In the genomic region with DNA sequence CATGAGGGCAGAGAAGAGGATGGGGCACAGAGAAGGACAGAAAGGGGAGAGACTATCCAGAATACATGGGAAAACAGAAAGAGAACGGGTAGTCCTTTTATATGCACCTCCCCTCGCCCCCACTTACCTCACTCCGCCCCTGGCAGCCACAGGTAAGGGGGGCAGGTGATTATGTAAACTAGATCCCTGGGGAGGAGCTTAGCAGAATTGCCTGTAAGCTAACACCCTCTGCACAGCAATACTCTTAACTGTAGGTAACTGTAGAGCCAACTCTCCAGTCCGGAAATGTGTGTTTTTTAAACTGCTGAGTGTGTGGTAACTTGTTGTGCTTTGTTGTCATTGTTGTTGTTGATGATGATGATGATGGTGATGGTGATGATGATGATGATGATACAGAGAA, we compare ENCODE assay signal across 27 mouse cellular contexts. TPM values are rescaled to one million over a fixed set of nuclear protein-coding genes. Genes with fewer than 3 reads are reported as not detected.
DNase-seq lines count a peak whose midpoint lies in the region; ATAC-seq and TF ChIP-seq lines count a peak whose summit lies in the region.
"Had no signal": no experiment of that assay in that cellular context is flagged by ENCODE, and none has a peak within 500 bp of the region (broad histone marks: within the 10 kb centered on the region; RNA-seq: fewer than 3 reads in every experiment).

No protein-coding gene starts in this region.

- no peaks in the 10 kb centered on the region for H3K9me3 ChIP-seq in embryonic facial prominence, embryonic 13.5 days
- H3K9me3 ChIP-seq in embryonic facial prominence, embryonic 10.5 days, result no peaks in the 10 kb centered on the region
- no peaks in the 10 kb centered on the region for H3K9me3 ChIP-seq in heart, embryonic 13.5 days
- no peaks in the 10 kb centered on the region for H3K9me3 ChIP-seq in lung, postnatal 0 days (ENCODE audit: low read length)
- H3K9me3 ChIP-seq: forebrain, embryonic 10.5 days; forebrain, embryonic 13.5 days; G1E; heart, embryonic 10.5 days; heart, embryonic 15.5 days had no signal

- no peaks in the 10 kb centered on the region for H3K36me3 ChIP-seq in embryonic facial prominence, embryonic 13.5 days
- H3K36me3 ChIP-seq in embryonic facial prominence, embryonic 10.5 days (replicated peaks), result no peaks in the 10 kb centered on the region
- no peaks in the 10 kb centered on the region for H3K36me3 ChIP-seq in heart, embryonic 13.5 days
- no peaks in the 10 kb centered on the region for H3K36me3 ChIP-seq in lung, postnatal 0 days (ENCODE audit: insufficient read depth, low read length)
- H3K36me3 ChIP-seq: forebrain, embryonic 10.5 days; G1E; heart, embryonic 10.5 days; heart, embryonic 15.5 days had no signal

- no peak overlapping the region for H3K9ac ChIP-seq in embryonic facial prominence, embryonic 13.5 days
- H3K9ac ChIP-seq in heart, embryonic 13.5 days, result no peak overlapping the region
- no peak overlapping the region for H3K9ac ChIP-seq in lung, postnatal 0 days (replicated peaks; ENCODE audit: low read depth)
- H3K9ac ChIP-seq: forebrain, embryonic 13.5 days; heart, embryonic 15.5 days; hindbrain, embryonic 14.5 days had no signal

- H3K27me3 ChIP-seq in embryonic facial prominence, embryonic 13.5 days, result no peaks in the 10 kb centered on the region
- no peaks in the 10 kb centered on the region for H3K27me3 ChIP-seq in embryonic facial prominence, embryonic 10.5 days (replicated peaks; ENCODE audit: low read depth, poor library complexity, severe bottlenecking)
- no peaks in the 10 kb centered on the region for H3K27me3 ChIP-seq in heart, embryonic 13.5 days (replicated peaks)
- H3K27me3 ChIP-seq in lung, postnatal 0 days (replicated peaks; ENCODE audit: insufficient read depth, low read length), result no peaks in the 10 kb centered on the region
- H3K27me3 ChIP-seq: CH12.LX; heart, embryonic 15.5 days; Patski had no signal

- H3K4me2 ChIP-seq in embryonic facial prominence, embryonic 13.5 days, result no peak overlapping the region
- no peak overlapping the region for H3K4me2 ChIP-seq in heart, embryonic 13.5 days
- no peak overlapping the region for H3K4me2 ChIP-seq in lung, postnatal 0 days (replicated peaks; ENCODE audit: low read depth, low read length)
- H3K4me2 ChIP-seq: forebrain, embryonic 13.5 days; heart, embryonic 15.5 days; hindbrain, embryonic 14.5 days had no signal

- no peak overlapping the region for H3K4me3 ChIP-seq in embryonic facial prominence, embryonic 13.5 days
- no peak overlapping the region for H3K4me3 ChIP-seq in embryonic facial prominence, embryonic 10.5 days
- no peak overlapping the region for H3K4me3 ChIP-seq in heart, embryonic 13.5 days
- no peak overlapping the region for H3K4me3 ChIP-seq in lung, postnatal 0 days (ENCODE audit: low read depth, low read length)
- H3K4me3 ChIP-seq: forebrain, embryonic 10.5 days; forebrain, embryonic 13.5 days; heart, adult 2 months; heart, embryonic 10.5 days; heart, embryonic 15.5 days had no signal

- ATAC-seq in embryonic facial prominence, embryonic 13.5 days (ENCODE audit: insufficient number of reproducible peaks, insufficient read depth, low FRiP score, low TSS enrichment, low read depth), result 0 out of 2 replicates have a peak, but pooled peaks have one; percentile 48
- no peak for ATAC-seq in heart, embryonic 13.5 days (ENCODE audit: extremely low read depth, insufficient number of reproducible peaks, low FRiP score, low TSS enrichment)
- peak; percentile 60 for ATAC-seq in lung, postnatal 0 days
- ATAC-seq: hindbrain, postnatal 0 days; inflammation-experienced regulatory T-cells, adult 6 months; Patski had no signal

- peaks cover 13% of the 10 kb centered on the region for H3K4me1 ChIP-seq in embryonic facial prominence, embryonic 13.5 days
- H3K4me1 ChIP-seq in embryonic facial prominence, embryonic 10.5 days, result peaks cover 26% of the 10 kb centered on the region
- peaks cover 70% of the 10 kb centered on the region for H3K4me1 ChIP-seq in heart, embryonic 13.5 days
- peaks cover 28% of the 10 kb centered on the region for H3K4me1 ChIP-seq in lung, postnatal 0 days (ENCODE audit: insufficient read depth, low read depth, low read length)

- no peak for DNase-seq in embryonic facial prominence, embryonic 10.5 days (ENCODE audit: low spot score)
- no peak for DNase-seq in heart, postnatal 4 days
- DNase-seq in lung, postnatal 0 days (ENCODE audit: low spot score), result peak; percentile 36
- no peak for DNase-seq in lung, postnatal 25 days (ENCODE audit: low spot score)
- DNase-seq in left cerebral cortex, adult 18-20 months (ENCODE audit: low spot score in 2 of 2), result no peak
- DNase-seq: adrenal gland, postnatal 10 days; cerebellum, adult 11-12 months; cerebellum, adult 8-10 months; cerebellum, postnatal 10 days; cerebellum, postnatal 36 days; embryo, embryonic 11 days; gastrocnemius, postnatal 14 days; heart, adult 2 months; heart, postnatal 10 days; heart, postnatal 36 days had no signal

- no peak for TF ChIP-seq CTCF in lung, postnatal 0 days (IDR thresholded peaks at IDR 0.05)

- H3K27ac ChIP-seq in embryonic facial prominence, embryonic 13.5 days, result no peak overlapping the region
- no peak overlapping the region for H3K27ac ChIP-seq in embryonic facial prominence, embryonic 10.5 days (replicated peaks)
- H3K27ac ChIP-seq in heart, embryonic 13.5 days (replicated peaks), result peak overlapping the region; percentile 43; the same call in 1 of the 2 replicates
- H3K27ac ChIP-seq in lung, postnatal 0 days (ENCODE audit: low read length), result peak overlapping the region; percentile 57
- H3K27ac ChIP-seq: forebrain, embryonic 10.5 days; forebrain, embryonic 13.5 days; heart, embryonic 10.5 days; hindbrain, embryonic 14.5 days; hindbrain, postnatal 0 days had no signal

- TF ChIP-seq EP300 in lung, postnatal 0 days (IDR thresholded peaks at IDR 0.05), result no peak; the same call in 1 of the 2 replicates

- 47% methylated on average over 4 of the region's 4 CpGs for WGBS in embryonic facial prominence, embryonic 13.5 days
- WGBS in embryonic facial prominence, embryonic 10.5 days, result 41% methylated on average over 4 of the region's 4 CpGs
- 61% methylated on average over 4 of the region's 4 CpGs for WGBS in heart, embryonic 13.5 days
- WGBS in lung, postnatal 0 days, result 50% methylated on average over 4 of the region's 4 CpGs

RNA-seq across cellular contexts. Expression of a gene that starts 17.1 kb away (rescaled TPM):
- polyA plus RNA-seq in embryonic facial prominence, embryonic 13.5 days (2015; fragmentation: Nextera tagmentation; extraction: Ambion mirVana), result 13.8 and 15.0 TPM in 2 replicates
- polyA plus RNA-seq in embryonic facial prominence, embryonic 10.5 days (2016; fragmentation: Nextera tagmentation; extraction: Ambion mirVana), result 4.6 and 5.7 TPM in 2 replicates
- 138 and 153 TPM in 2 replicates for polyA plus RNA-seq in heart, embryonic 13.5 days (2015; fragmentation: Nextera tagmentation; extraction: Ambion mirVana)
- 100 to 1,000 TPM; 203 to 211 TPM for total RNA-seq in heart, postnatal 4 days (2021)
- polyA plus RNA-seq in lung, postnatal 0 days (2015; fragmentation: Nextera tagmentation; extraction: Ambion mirVana), result 353 and 401 TPM in 2 replicates
- 1 to 10 TPM; 8.8 to 8.9 TPM for total RNA-seq in left cerebral cortex, adult 18-20 months (2021)
- total RNA-seq: CH12.LX had no signal
- polyA plus RNA-seq: G1E; inflammation-experienced regulatory T-cells, adult 6 months had no signal

Comparison
In these comparisons a context has a peak if more than half of its experiments do, and no peak if none do; other contexts are left out.
1. H3K27ac ChIP-seq: peak in heart, embryonic 13.5 days (single experiment) and lung, postnatal 0 days (single experiment); none in embryonic facial prominence, embryonic 13.5 days (single experiment) and embryonic facial prominence, embryonic 10.5 days (single experiment).